Mouse (Mus musculus) hindbrain, postnatal 0 days (tissue): ENCODE measurements around the gene Asb7. TPM values are rescaled to one million over a fixed set of nuclear protein-coding genes. Genes with fewer than 3 reads are reported as not detected.
A peak's percentile ranks its signal among the peaks of the same experiment; 100 is the strongest.

Experiments
- ATAC-seq: fragments of 200-750 bp; cut with Nextera tagmentation; 2 replicates; pipeline ENCODE4 v1.8.0; 2017; ENCODE audit warnings: mild to moderate bottlenecking, moderate TSS enrichment, moderate library complexity
- DNase-seq: peaks from one replicate; pipeline ENCODE4 v3.0.0-alpha.2; 2015; ENCODE audit warnings: low spot score
- H3K27ac ChIP-seq: fragments of 300-500 bp; sonication (generic); 2 replicates; pipeline ENCODE4 v1.5.1; 2014; ENCODE audit warnings: mild to moderate bottlenecking
- H3K27me3 ChIP-seq: fragments of 300-500 bp; sonication (generic); 2 replicates; pipeline ENCODE4 v1.6.1; 2014; ENCODE audit warnings: low read length, mixed read lengths; ENCODE audit not compliant: insufficient read depth
- H3K36me3 ChIP-seq: fragments of 300-500 bp; sonication (generic); 2 replicates; pipeline ENCODE4 v1.6.1; 2014; ENCODE audit warnings: low read length, mixed read lengths; ENCODE audit not compliant: insufficient read depth
- H3K4me1 ChIP-seq: fragments of 300-500 bp; sonication (generic); 2 replicates; pipeline ENCODE4 v1.6.1; 2014; ENCODE audit warnings: antibody characterized with exemption, low read length, mixed read lengths; ENCODE audit not compliant: insufficient read depth
- H3K4me2 ChIP-seq: fragments of 300-500 bp; sonication (generic); 2 replicates; pipeline ENCODE4 v1.6.1; 2014; ENCODE audit warnings: low read depth, mild to moderate bottlenecking, low read length, moderate library complexity, mixed read lengths
- H3K4me3 ChIP-seq: fragments of 300-500 bp; sonication (generic); 2 replicates; pipeline ENCODE4 v1.5.1; 2014; ENCODE audit warnings: low read length
- H3K9ac ChIP-seq: fragments of 300-500 bp; sonication (generic); replicated peaks from 2 replicates; pipeline ENCODE4 v1.6.1; 2014; ENCODE audit warnings: mild to moderate bottlenecking, low read length, moderate library complexity, mixed read lengths
- H3K9me3 ChIP-seq: fragments of 300-500 bp; sonication (generic); 2 replicates; pipeline ENCODE4 v1.6.1; 2016; ENCODE audit warnings: low read length, mixed read lengths
- CTCF ChIP-seq: IDR thresholded peaks from 2 replicates; pipeline ENCODE4 v1.5.1; 2016; ENCODE audit warnings: antibody characterized with exemption, control low read depth, low read depth
- WGBS: fragments of 180-500 bp; shearing (Covaris S2); extraction: QIAGEN DNeasy Blood & Tissue Kit; methylation state at CpG from one replicate; pipeline ENCODE4 v1.1.7; 2014; 5-methylcytosine and 5-hydroxymethylcytosine counted together
- polyA plus RNA-seq: library from polyadenylated mRNA; unstranded; fragments of >200 nt; fragmentation: Nextera tagmentation; extraction: Ambion mirVana; gene quantifications from 2 replicates; pipeline ENCODE4 v1.2.1, GENCODE M21; 2015
- total RNA-seq: library from RNA; depleted of rRNA; stranded (reverse); fragments of >200 nt; gene quantifications from 2 replicates; pipeline ENCODE4 v1.2.3, GENCODE M21; 2014

Asb7 gene
- total and polyA plus RNA-seq, 2 experiments from 2014 or later, result 11.7 to 15.4 TPM

DNA sequence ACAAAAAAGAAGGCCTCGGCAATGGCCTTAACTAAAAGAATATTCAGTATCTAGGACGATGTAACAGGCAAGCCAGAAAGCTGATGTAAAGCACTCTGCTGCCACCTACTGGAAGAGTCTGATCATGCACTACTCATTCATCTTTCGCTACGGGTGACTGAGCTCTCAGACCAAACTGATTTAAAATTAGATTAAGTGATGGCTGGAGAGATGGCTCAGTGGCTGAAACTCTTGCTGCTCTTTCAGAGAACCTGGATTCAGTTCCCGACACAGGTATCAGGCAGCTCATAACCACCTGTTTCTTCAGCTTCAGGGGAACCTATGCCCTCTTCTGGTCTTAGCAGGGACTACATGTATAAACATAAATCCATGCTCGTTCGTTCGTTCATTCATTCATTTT lies 27.8 kb downstream of the Asb7 start:
- Histone ChIP-seq H3K27ac (no peak overlapping the region), H3K27me3 (no peaks in the 10 kb centered on the region), H3K4me3 (no peak overlapping the region), H3K4me2 (peak overlapping the region; percentile 33; the same call in 1 of the 2 replicates), H3K36me3 (peaks cover 11% of the 10 kb centered on the region; the same call in 1 of the 2 replicates), H3K9me3 (no peaks in the 10 kb centered on the region), H3K4me1 (no peaks in the 10 kb centered on the region), H3K9ac (no peak overlapping the region)
- ATAC-seq (peak; percentile 71), DNase-seq (peak; percentile 90)
- TF ChIP-seq CTCF, result peak; percentile 96
- 20% methylated on average over 8 of the region's 8 CpGs for WGBS

DNA sequence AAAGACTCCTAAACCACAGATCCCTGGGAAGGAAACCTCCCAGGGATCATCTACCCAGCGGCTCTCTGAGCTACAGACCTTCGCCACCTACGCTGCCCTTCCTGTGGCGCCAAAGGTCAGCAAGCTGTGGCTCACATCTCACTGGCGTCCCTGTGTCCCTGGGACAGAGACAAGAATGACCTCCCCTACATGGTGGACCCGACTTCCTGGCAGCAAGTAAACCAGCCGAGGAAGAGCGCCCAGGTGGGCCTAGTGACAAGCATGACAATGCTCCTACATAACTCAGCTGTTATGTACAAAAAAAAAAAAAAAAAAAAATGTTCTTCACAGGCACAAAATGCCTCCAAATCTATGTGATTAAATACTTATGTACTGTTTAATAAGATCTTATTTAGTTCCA lies 28.4 kb downstream of the Asb7 start:
- peaks cover 8% of the 10 kb centered on the region; the same call in 1 of the 2 replicates for H3K36me3 ChIP-seq

DNA sequence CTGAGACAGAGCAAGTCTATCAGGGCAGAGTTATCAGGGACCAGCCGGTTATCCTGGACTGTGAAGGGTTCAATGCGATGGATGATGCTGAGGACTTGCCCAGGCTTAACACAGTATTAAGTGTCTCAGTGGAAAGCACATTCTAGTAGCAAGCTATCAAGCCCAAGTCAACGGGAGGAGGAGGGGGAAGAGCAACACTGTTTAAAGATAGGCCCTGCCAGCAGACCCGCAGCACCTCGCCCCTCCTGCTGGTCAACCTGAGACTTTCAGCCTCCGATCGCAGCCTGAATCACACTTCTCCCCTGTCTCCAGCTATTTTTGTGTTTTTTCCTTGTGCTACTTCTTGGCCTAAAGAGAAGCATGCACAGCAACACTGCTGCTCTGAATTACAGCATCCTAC lies 29.1 kb downstream of the Asb7 start:
- 80% methylated on average over 7 of the region's 7 CpGs for WGBS
- DNase-seq, result no peak
- no peaks in the 10 kb centered on the region for H3K4me1 ChIP-seq

More for the DNA sequence above, 28.4 kb downstream of the Asb7 start:
- Histone ChIP-seq H3K4me3 (no peak overlapping the region), H3K9ac (no peak overlapping the region), H3K9me3 (no peaks in the 10 kb centered on the region), H3K27ac (no peak overlapping the region), H3K27me3 (no peaks in the 10 kb centered on the region), H3K4me2 (no peak overlapping the region), H3K4me1 (no peaks in the 10 kb centered on the region)
- TF ChIP-seq CTCF, result no peak
- no peak for ATAC-seq
- no peak for DNase-seq
- WGBS, result 83% methylated on average over 8 of the region's 8 CpGs

DNA sequence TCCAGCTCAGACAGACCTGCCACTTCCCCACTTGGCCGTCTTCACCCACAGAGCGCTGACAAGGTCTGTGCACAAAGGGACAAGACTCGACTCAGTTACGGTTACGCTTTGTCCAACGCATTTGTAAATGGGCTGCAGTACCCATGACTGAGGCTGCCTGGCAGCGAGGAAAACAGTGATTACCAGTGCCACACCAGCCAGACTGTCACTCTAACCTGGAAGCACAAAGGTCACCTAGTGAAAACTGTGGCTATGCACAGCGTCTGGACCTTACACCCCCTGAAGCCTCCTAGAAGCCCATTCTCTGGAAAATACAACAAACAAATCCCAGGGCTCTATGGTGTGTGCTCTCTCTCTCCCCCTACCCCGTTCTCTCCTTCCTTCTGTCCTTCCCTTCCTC lies 33.9 kb downstream of the Asb7 start:
- Histone ChIP-seq H3K36me3 (peaks cover 8% of the 10 kb centered on the region; the same call in 1 of the 2 replicates), H3K4me1 (no peaks in the 10 kb centered on the region), H3K4me2 (no peak overlapping the region), H3K27ac (no peak overlapping the region), H3K27me3 (no peaks in the 10 kb centered on the region), H3K9me3 (no peaks in the 10 kb centered on the region), H3K4me3 (no peak overlapping the region), H3K9ac (no peak overlapping the region)
- 79% methylated on average over 9 of the region's 9 CpGs for whole genome bisulfite sequencing
- ATAC-seq (no peak), DNase-seq (no peak)
- TF ChIP-seq CTCF, result no peak

More for the DNA sequence above, 29.1 kb downstream of the Asb7 start:
- peak; percentile 47 for TF ChIP-seq CTCF
- H3K9me3 ChIP-seq, result no peaks in the 10 kb centered on the region
- no peak overlapping the region for H3K9ac ChIP-seq
- no peak overlapping the region for H3K27ac ChIP-seq
- no peak overlapping the region for H3K4me3 ChIP-seq
- ATAC-seq, result no peak
- no peaks in the 10 kb centered on the region for H3K27me3 ChIP-seq
- H3K36me3 ChIP-seq, result peaks cover 8% of the 10 kb centered on the region; the same call in 1 of the 2 replicates
- H3K4me2 ChIP-seq, result no peak overlapping the region

DNA sequence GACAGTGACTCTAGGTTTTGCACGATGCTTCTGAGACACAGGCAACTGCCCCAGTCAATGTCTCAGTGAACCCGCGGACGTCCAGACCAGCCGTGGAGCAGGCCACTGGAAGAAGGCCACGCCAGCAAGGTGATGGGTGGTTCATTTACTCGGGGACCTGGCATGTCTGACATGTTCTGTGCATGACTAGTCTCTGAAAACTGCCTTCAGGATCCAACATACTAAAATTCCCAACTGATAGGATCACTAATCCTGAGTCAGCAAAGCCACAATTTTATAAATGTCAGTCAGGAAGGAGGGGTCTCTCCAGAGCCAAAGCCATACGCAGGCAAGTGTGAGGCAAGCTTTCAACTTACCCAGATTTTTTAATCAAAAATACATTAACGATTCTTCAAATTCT lies 35.8 kb downstream of the Asb7 start:
- ATAC-seq (no peak), DNase-seq (no peak)
- no peaks in the 10 kb centered on the region for H3K9me3 ChIP-seq
- H3K27me3 ChIP-seq, result no peaks in the 10 kb centered on the region
- H3K4me3 ChIP-seq, result no peak overlapping the region
- no peak overlapping the region for H3K27ac ChIP-seq
- H3K4me2 ChIP-seq, result no peak overlapping the region
- 84% methylated on average over 9 of the region's 9 CpGs for WGBS
- no peaks in the 10 kb centered on the region for H3K4me1 ChIP-seq
- H3K9ac ChIP-seq, result no peak overlapping the region
- H3K36me3 ChIP-seq, result no peaks in the 10 kb centered on the region; the same call in 1 of the 2 replicates
- no peak for TF ChIP-seq CTCF

DNA sequence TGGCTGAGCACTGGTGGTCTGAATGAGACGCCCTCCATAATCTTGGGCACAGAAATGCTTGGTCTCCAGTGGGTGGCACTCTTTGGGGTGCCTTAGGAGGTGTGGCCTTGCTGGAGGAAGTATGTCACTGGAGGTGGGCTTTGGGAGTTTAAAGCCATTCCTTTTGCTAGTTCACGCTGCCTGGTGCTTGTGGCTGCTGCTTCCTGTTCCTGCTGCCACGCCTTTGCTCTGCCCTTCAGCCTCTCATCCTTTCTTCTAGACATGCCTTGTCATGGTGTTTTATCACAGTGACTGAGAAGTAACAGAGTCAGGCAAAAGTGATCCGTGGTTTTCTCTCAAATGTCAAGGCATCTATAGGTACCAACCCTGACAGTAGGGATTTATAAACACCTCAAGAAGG lies 37.2 kb downstream of the Asb7 start:
- DNase-seq (no peak), ATAC-seq (no peak)
- 88% methylated on average over 4 of the region's 4 CpGs for WGBS
- Histone ChIP-seq H3K4me3 (no peak overlapping the region), H3K4me2 (no peak overlapping the region), H3K36me3 (no peaks in the 10 kb centered on the region; the same call in 1 of the 2 replicates), H3K9me3 (no peaks in the 10 kb centered on the region), H3K27me3 (no peaks in the 10 kb centered on the region), H3K4me1 (no peaks in the 10 kb centered on the region), H3K27ac (no peak overlapping the region), H3K9ac (no peak overlapping the region)
- no peak for TF ChIP-seq CTCF

DNA sequence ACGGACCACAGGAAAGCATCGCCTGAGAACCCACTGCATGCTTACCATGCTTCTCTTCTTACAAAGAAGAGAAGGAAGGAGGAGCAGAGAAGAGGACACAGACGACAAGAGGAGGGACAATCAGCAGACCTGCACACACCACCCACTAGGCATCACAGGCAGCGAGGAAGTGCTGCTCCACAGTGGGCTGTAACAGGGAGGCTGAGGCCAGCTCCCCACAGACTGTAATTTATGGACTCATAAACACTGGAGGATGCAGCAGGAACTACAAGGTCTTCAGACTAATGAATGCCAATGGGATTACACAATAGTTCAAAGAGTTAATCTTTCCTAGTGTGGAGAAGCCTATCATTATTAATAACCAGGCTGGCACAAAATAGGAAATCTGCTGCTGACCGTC lies 38.5 kb downstream of the Asb7 start:
- Histone ChIP-seq H3K27me3 (no peaks in the 10 kb centered on the region), H3K4me1 (no peaks in the 10 kb centered on the region), H3K4me2 (no peak overlapping the region), H3K4me3 (no peak overlapping the region), H3K9ac (no peak overlapping the region), H3K9me3 (no peaks in the 10 kb centered on the region), H3K27ac (no peak overlapping the region), H3K36me3 (no peaks in the 10 kb centered on the region; the same call in 1 of the 2 replicates)
- WGBS, result 67% methylated on average over 5 of the region's 5 CpGs
- TF ChIP-seq CTCF, result no peak
- ATAC-seq (no peak), DNase-seq (no peak)
